Mouse (Mus musculus) ES-Bruce4 (cell line): Measurements from ENCODE around the gene Olfr414.

ENCODE experiments used
- CTCF ChIP-seq: IDR thresholded peaks from one replicate; pipeline ENCODE4 v1.8.1; 2011; ENCODE audit warnings: low read depth, low read length
- POLR2A ChIP-seq: IDR thresholded peaks from one replicate; pipeline ENCODE4 v1.8.1; 2011; ENCODE audit warnings: low read length; ENCODE audit not compliant: insufficient read depth

GRCm38 (mm10) chr1:174466240-174466639 lies 42.4 kb downstream of the Olfr414 start:
- TF ChIP-seq POLR2A (no peak), CTCF (no peak)
